ENCODE assay signal across 8 mouse cellular contexts in genomic region chr6:13870919-13871624, GRCm38 (mm10). TPM values are rescaled to one million over a fixed set of nuclear protein-coding genes. Genes with fewer than 3 reads are reported as not detected.
DNase-seq lines count a peak whose midpoint lies in the region; ATAC-seq lines count a peak whose summit lies in the region.

Gene 2610001J05Rik (minus strand): TSS chr6:13871518.

- H3K4me1 ChIP-seq in heart, embryonic 14.5 days (ENCODE audit: control insufficient read depth in 2 of 2, insufficient read depth in 2 of 2, low read length in 2 of 2), result peaks cover 4 to 10% of the 10 kb centered on the region in 2 experiments; a peak in 2 of 4 replicates
- peaks cover 12% of the 10 kb centered on the region for H3K4me1 ChIP-seq in liver, embryonic 13.5 days (replicated peaks)
- peaks cover 10% of the 10 kb centered on the region for H3K4me1 ChIP-seq in stomach, embryonic 16.5 days (ENCODE audit: control insufficient read depth, insufficient read depth, low read length)

- peak within 1 kb of the TSS; percentile 79 to 94 for H3K27ac ChIP-seq in heart, embryonic 14.5 days (replicated peaks in 1 of 2; ENCODE audit: control insufficient read depth in 1 of 2, insufficient read depth in 1 of 2, low read depth in 2 of 2, low read length in 2 of 2)
- H3K27ac ChIP-seq in liver, embryonic 13.5 days, result peak within 1 kb of the TSS; percentile 68
- H3K27ac ChIP-seq in stomach, embryonic 16.5 days (ENCODE audit: low read length), result peak within 1 kb of the TSS; percentile 94

- H3K9me3 ChIP-seq in heart, embryonic 14.5 days (ENCODE audit: control insufficient read depth, low read length), result no peaks in the 10 kb centered on the region
- H3K9me3 ChIP-seq in liver, embryonic 13.5 days (replicated peaks), result no peaks in the 10 kb centered on the region
- H3K9me3 ChIP-seq in stomach, embryonic 16.5 days (replicated peaks; ENCODE audit: control insufficient read depth, low read length), result no peaks in the 10 kb centered on the region

- H3K27me3 ChIP-seq in heart, embryonic 14.5 days (ENCODE audit: control insufficient read depth, insufficient read depth, low read length), result no peaks in the 10 kb centered on the region
- no peaks in the 10 kb centered on the region for H3K27me3 ChIP-seq in liver, embryonic 13.5 days
- no peaks in the 10 kb centered on the region for H3K27me3 ChIP-seq in stomach, embryonic 16.5 days (ENCODE audit: control insufficient read depth, insufficient read depth, low read length)

- WGBS in heart, embryonic 14.5 days, result 1% methylated on average over 19 of the region's 19 CpGs
- 1% methylated on average over 19 of the region's 19 CpGs for WGBS in liver, embryonic 13.5 days (ENCODE audit: insufficient replicate concordance)
- under 1% methylated on average over 19 of the region's 19 CpGs for WGBS in stomach, embryonic 16.5 days

- H3K4me2 ChIP-seq in heart, embryonic 14.5 days (ENCODE audit: low read length), result peak within 1 kb of the TSS; percentile 66
- H3K4me2 ChIP-seq in liver, embryonic 13.5 days, result peak within 1 kb of the TSS; percentile 63
- peak within 1 kb of the TSS; percentile 63 for H3K4me2 ChIP-seq in stomach, embryonic 16.5 days (ENCODE audit: low read depth, low read length)

- ATAC-seq in CD4-positive, CD25-positive, alpha-beta regulatory T cell, adult 4 months, result peak; percentile 99
- peak; percentile 99 for ATAC-seq in heart, embryonic 14.5 days (ENCODE audit: insufficient number of reproducible peaks, insufficient read depth, low FRiP score, low read depth)
- ATAC-seq in liver, embryonic 13.5 days (ENCODE audit: low read depth), result peak; percentile 100
- peak; percentile 100 for ATAC-seq in stomach, embryonic 16.5 days (ENCODE audit: insufficient read depth, low FRiP score)

- peak; percentile 81 for DNase-seq in c-Kit-negative CD71-positive TER-119-positive erythroid progenitor cells, embryonic 14.5 days (ENCODE audit: low read depth, low spot score)
- peak; percentile 92 for DNase-seq in fibroblast of lung, adult 2 months (ENCODE audit: low read depth)
- peak; percentile 94 for DNase-seq in kidney, postnatal 14 days
- peak; percentile 85 for DNase-seq in liver, embryonic 13.5 days
- DNase-seq in neural tube, embryonic 10.5 days (ENCODE audit: extremely low spot score, low spot score), result peak; percentile 84

- peak within 1 kb of the TSS; percentile 53 to 67 for H3K4me3 ChIP-seq in heart, embryonic 14.5 days (ENCODE audit: control insufficient read depth in 1 of 2, insufficient read depth in 1 of 2, low read depth in 1 of 2, low read length in 2 of 2)
- H3K4me3 ChIP-seq in liver, embryonic 13.5 days (replicated peaks), result peak within 1 kb of the TSS; percentile 70
- H3K4me3 ChIP-seq in stomach, embryonic 16.5 days (replicated peaks; ENCODE audit: low read length), result peak within 1 kb of the TSS; percentile 77

- H3K9ac ChIP-seq in heart, embryonic 14.5 days (ENCODE audit: low read length), result peak within 1 kb of the TSS; percentile 81
- peak within 1 kb of the TSS; percentile 75 for H3K9ac ChIP-seq in liver, embryonic 13.5 days
- peak within 1 kb of the TSS; percentile 82 for H3K9ac ChIP-seq in stomach, embryonic 16.5 days (ENCODE audit: low read length)

- H3K36me3 ChIP-seq in heart, embryonic 14.5 days (ENCODE audit: control insufficient read depth, insufficient read depth, low read length), result peaks cover 12% of the 10 kb centered on the region
- 0 out of 2 replicates have a peak, but pooled peaks cover 9% of the 10 kb centered on the region for H3K36me3 ChIP-seq in liver, embryonic 13.5 days
- H3K36me3 ChIP-seq in stomach, embryonic 16.5 days (ENCODE audit: control insufficient read depth, insufficient read depth, low read length), result peaks cover 3% of the 10 kb centered on the region; the same call in 1 of the 2 replicates

RNA-seq across cellular contexts. Expression of gene 2610001J05Rik, which starts in this region (rescaled TPM):
- 10 to 100 TPM; 82.6 to 88.4 TPM for polyA plus RNA-seq in CD4-positive, CD25-positive, alpha-beta regulatory T cell, adult 4 months (2017; shearing (Covaris generic))
- polyA plus RNA-seq in heart, embryonic 14.5 days (2014; fragmentation: Nextera tagmentation; extraction: Ambion mirVana), result 94.3 and 102 TPM in 2 replicates
- 54.6 and 55.1 TPM in 2 replicates for polyA plus RNA-seq in liver, embryonic 13.5 days (2015; fragmentation: Nextera tagmentation; extraction: Ambion mirVana)
- polyA plus RNA-seq in stomach, embryonic 16.5 days (2015; fragmentation: Nextera tagmentation; extraction: Ambion mirVana), result 143 and 146 TPM in 2 replicates

Comparison
In these comparisons a context has a peak if more than half of its experiments do, and no peak if none do; other contexts are left out.
1. Peak in every context shown above with its lines: DNase-seq, ATAC-seq, H3K4me3 ChIP-seq and H3K27ac ChIP-seq.